Mouse (Mus musculus): ENCODE data around the gene Lman2.

DNA sequence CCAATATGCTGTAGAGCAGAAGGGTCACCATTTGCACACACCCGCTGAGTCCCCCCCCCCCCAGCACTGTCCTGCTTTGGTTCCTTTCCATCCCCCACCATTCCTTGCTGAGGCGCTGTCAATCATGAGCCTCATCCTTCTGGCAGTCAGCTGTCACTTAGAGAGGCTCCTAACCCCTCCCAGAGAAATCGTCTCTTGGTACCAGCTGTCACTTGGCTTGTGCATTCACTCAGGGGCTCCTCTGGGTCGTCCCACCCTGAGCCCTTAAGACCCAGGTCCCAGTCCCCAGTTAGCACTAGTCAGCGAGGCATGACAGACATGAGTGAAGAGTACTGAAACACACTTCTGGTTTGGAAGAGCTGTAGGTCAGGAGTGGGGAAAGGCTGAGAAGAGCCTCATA, 9.2 kb upstream of the Lman2 start:
- TF ChIP-seq POLR2A (IDR thresholded peaks at IDR 0.05; ENCODE audit: control insufficient read depth, low read depth, low read length), result no peak
- no peak for TF ChIP-seq CTCF (IDR thresholded peaks at IDR 0.05; ENCODE audit: control insufficient read depth, insufficient read depth, insufficient replicate concordance, low read depth, low read length)

Measured in testis, adult 2 months (tissue).